Mouse (Mus musculus) gastrocnemius, postnatal 25 days (tissue): ENCODE results near the gene Them7. TPM values are rescaled to one million over a fixed set of nuclear protein-coding genes. Genes with fewer than 3 reads are reported as not detected.
A peak's percentile ranks its signal among the peaks of the same experiment; 100 is the strongest.

Experiments
- DNase-seq: peaks from one replicate; pipeline ENCODE4 v3.0.0; 2022
- total RNA-seq, 2 experiments: library from RNA; stranded (reverse); gene quantifications; 1 replicate in 1 of 2; 2 replicates in 1 of 2; pipeline ENCODE4 v1.2.3; 2021

The Them7 gene
- total RNA-seq, 2 experiments from 2014 or later, result not detected

GRCm38 (mm10) chr2:105380757-105381319 lies 156.7 kb downstream of the Them7 start:
- no peak for DNase-seq

GRCm38 (mm10) chr2:105383063-105383462 lies 158.9 kb downstream of the Them7 start:
- DNase-seq, result no peak

- DNase-seq, result no peak
These were observed 160.9 kb downstream of the Them7 start for GRCm38 (mm10) chr2:105384998-105385397.

GRCm38 (mm10) chr2:105386418-105386817 lies 162.3 kb downstream of the Them7 start:
- no peak for DNase-seq

GRCm38 (mm10) chr2:105389007-105389890 lies 165.1 kb downstream of the Them7 start:
- no peak for DNase-seq

- DNase-seq, result no peak
These were observed 166.7 kb downstream of the Them7 start for GRCm38 (mm10) chr2:105390653-105391413.

- DNase-seq, result no peak
These were observed 167.3 kb downstream of the Them7 start for GRCm38 (mm10) chr2:105391414-105391784.

GRCm38 (mm10) chr2:105392514-105392913 lies 168.4 kb downstream of the Them7 start:
- DNase-seq, result no peak

- DNase-seq, result no peak
These were observed 170.3 kb downstream of the Them7 start for GRCm38 (mm10) chr2:105394375-105394774.

- no peak for DNase-seq
These were observed 171.9 kb downstream of the Them7 start for GRCm38 (mm10) chr2:105396066-105396465.

GRCm38 (mm10) chr2:105397446-105398211 lies 173.5 kb downstream of the Them7 start:
- DNase-seq, result no peak

- no peak for DNase-seq
These were observed 174.5 kb downstream of the Them7 start for GRCm38 (mm10) chr2:105398636-105399084.

GRCm38 (mm10) chr2:105399085-105399891 lies 175.2 kb downstream of the Them7 start, which contains the start of gene Rcn1:
Rcn1 (minus strand) TSS chr2:105399319.
- DNase-seq, result peak; percentile 79

- DNase-seq, result no peak
These were observed 176.4 kb downstream of the Them7 start for GRCm38 (mm10) chr2:105400558-105400957.

- no peak for DNase-seq
These were observed 178.1 kb downstream of the Them7 start for GRCm38 (mm10) chr2:105402180-105402579.

- peak; percentile 70 for DNase-seq
These were observed 184.4 kb downstream of the Them7 start for GRCm38 (mm10) chr2:105408511-105408910.

GRCm38 (mm10) chr2:105409253-105409652 lies 185.1 kb downstream of the Them7 start:
- DNase-seq, result no peak

GRCm38 (mm10) chr2:105414309-105414708 lies 190.2 kb downstream of the Them7 start:
- DNase-seq, result no peak

GRCm38 (mm10) chr2:105416046-105416659 lies 192.0 kb downstream of the Them7 start:
- no peak for DNase-seq

GRCm38 (mm10) chr2:105416660-105417348 lies 192.7 kb downstream of the Them7 start:
- DNase-seq, result no peak
